Mouse (Mus musculus) R1 (cell line): ENCODE measurements around the gene Inpp5b.
"Not testable (repeated sequence)": the region's sequence is repeated elsewhere in the genome, so short reads cannot be mapped to it uniquely, and the experiment has no call there.

Source experiments
- DNase-seq: peaks from one replicate; pipeline ENCODE4 v3.0.0-alpha.2; 2018; ENCODE audit warnings: low read depth, low spot score

Inpp5b gene

GRCm38 (mm10) chr4:124709961-124710446 is 31.6 kb upstream of the Inpp5b start:
- DNase-seq = peak; percentile 82

GRCm38 (mm10) chr4:124710776-124711291 is 30.8 kb upstream of the Inpp5b start:
- DNase-seq = peak; percentile 79

GRCm38 (mm10) chr4:124712618-124713017 is 29.0 kb upstream of the Inpp5b start:
- no peak for DNase-seq

- not testable (repeated sequence) for DNase-seq
Measured at GRCm38 (mm10) chr4:124713850-124714249, 27.8 kb upstream of the Inpp5b start.

GRCm38 (mm10) chr4:124714545-124715481 is 26.8 kb upstream of the Inpp5b start, which contains the start of gene Sf3a3:
Gene Sf3a3 (plus strand): TSS chr4:124714776.
- DNase-seq = peak; percentile 98

- DNase-seq = no peak
Measured at GRCm38 (mm10) chr4:124719101-124719500, 22.5 kb upstream of the Inpp5b start.

GRCm38 (mm10) chr4:124726121-124726520 is 15.5 kb upstream of the Inpp5b start:
- no peak for DNase-seq

GRCm38 (mm10) chr4:124736952-124737351 is 4.7 kb upstream of the Inpp5b start:
- no peak for DNase-seq

GRCm38 (mm10) chr4:124737486-124737885 is 4.2 kb upstream of the Inpp5b start:
- no peak for DNase-seq

- DNase-seq = no peak
Measured at GRCm38 (mm10) chr4:124738013-124738412, 3.6 kb upstream of the Inpp5b start.

GRCm38 (mm10) chr4:124738783-124739182 is 2.9 kb upstream of the Inpp5b start:
- DNase-seq = no peak

GRCm38 (mm10) chr4:124742839-124743238 is 1.2 kb downstream of the Inpp5b start:
- no peak for DNase-seq

- DNase-seq = no peak
Measured at GRCm38 (mm10) chr4:124746577-124746976, 4.9 kb downstream of the Inpp5b start.

- no peak for DNase-seq
Measured at GRCm38 (mm10) chr4:124747851-124748250, 6.2 kb downstream of the Inpp5b start.

GRCm38 (mm10) chr4:124751300-124752250 is 9.9 kb downstream of the Inpp5b start:
- DNase-seq = peak; percentile 99

GRCm38 (mm10) chr4:124752281-124753199 is 10.9 kb downstream of the Inpp5b start:
- DNase-seq = no peak

- DNase-seq = no peak
Measured at GRCm38 (mm10) chr4:124755526-124755925, 13.9 kb downstream of the Inpp5b start.

- peak; percentile 31 for DNase-seq
Measured at GRCm38 (mm10) chr4:124759305-124759811, 17.7 kb downstream of the Inpp5b start.

GRCm38 (mm10) chr4:124761201-124761600 is 19.6 kb downstream of the Inpp5b start:
- no peak for DNase-seq

- no peak for DNase-seq
Measured at GRCm38 (mm10) chr4:124762858-124763452, 21.3 kb downstream of the Inpp5b start.
